Mouse (Mus musculus): ENCODE data around the gene Odf2.

DNA sequence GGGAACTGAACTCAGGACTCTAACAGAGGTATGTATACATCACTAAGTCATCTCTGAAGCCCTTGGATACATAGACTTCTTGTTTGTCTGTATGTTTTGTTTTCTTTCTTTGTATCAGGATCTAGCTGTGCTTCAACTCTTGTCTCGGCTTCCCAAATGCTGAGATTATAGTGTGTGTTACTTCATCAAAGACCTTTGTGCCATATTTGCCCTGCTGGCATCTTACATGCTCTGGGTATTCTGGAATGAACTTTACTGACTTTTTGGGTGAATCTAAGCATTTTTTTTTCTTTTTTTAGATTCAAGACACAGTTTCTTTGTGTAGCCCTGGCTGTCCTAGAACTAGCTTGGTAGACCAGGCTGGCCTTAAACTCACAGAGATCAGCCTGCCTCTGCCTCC, 91.6 kb downstream of the Odf2 start:
- TF ChIP-seq CTCF (conservative IDR thresholded peaks at IDR 0.05 in 1 of 2, IDR thresholded peaks at IDR 0.05 in 1 of 2; ENCODE audit: low read depth in 2 of 2, low read length in 2 of 2) = no peak
- no peak for TF ChIP-seq GABPA (IDR thresholded peaks at IDR 0.05; ENCODE audit: insufficient replicate concordance, low read depth, low read length)
- TF ChIP-seq JUN (IDR thresholded peaks at IDR 0.05; ENCODE audit: insufficient read depth, low read depth, low read length) = no peak
- no peak for TF ChIP-seq POLR2A (IDR thresholded peaks at IDR 0.05; ENCODE audit: low read depth, low read length)
- TF ChIP-seq HCFC1 (IDR thresholded peaks at IDR 0.05; ENCODE audit: low read depth, low read length) = no peak
- no peak for TF ChIP-seq EP300 (IDR thresholded peaks at IDR 0.05; ENCODE audit: low read length)
- no peak for TF ChIP-seq ETS1 (conservative IDR thresholded peaks at IDR 0.05; ENCODE audit: low read depth, low read length)
- TF ChIP-seq TCF12 (IDR thresholded peaks at IDR 0.05; ENCODE audit: low read depth, low read length) = no peak
- no peak for TF ChIP-seq ZNF384 (IDR thresholded peaks at IDR 0.05; ENCODE audit: low read depth, low read length)
- TF ChIP-seq JUND (conservative IDR thresholded peaks at IDR 0.05; ENCODE audit: low read depth, low read length) = no peak
- no peak for TF ChIP-seq MAX (IDR thresholded peaks at IDR 0.05; ENCODE audit: low read length)
- no peak for TF ChIP-seq MAFK (IDR thresholded peaks at IDR 0.05; ENCODE audit: insufficient replicate concordance, low read length)

Data from CH12.LX (cell line).